Mouse (Mus musculus): ENCODE measurements around the gene Cyp2u1. TPM values are rescaled to one million over a fixed set of nuclear protein-coding genes. Genes with fewer than 3 reads are reported as not detected.
"Not testable (repeated sequence)": the region's sequence is repeated elsewhere in the genome, so short reads cannot be mapped to it uniquely, and the experiment has no call there.

The Cyp2u1 gene
- total and polyA plus RNA-seq, 2 experiments from 2014 or later = 21.4 to 47.2 TPM

GRCm38 (mm10) chr3:131345903-131346302 lies 42.9 kb upstream of the Cyp2u1 start:
- WGBS = 82% methylated on average over 6 of the region's 6 CpGs

GRCm38 (mm10) chr3:131343311-131343710 lies 40.3 kb upstream of the Cyp2u1 start:
- Histone ChIP-seq H3K4me2 (ENCODE audit: low read depth, low read length) (no peak overlapping the region), H3K4me1 (ENCODE audit: control insufficient read depth, insufficient read depth) (no peaks in the 10 kb centered on the region), H3K9me3 (replicated peaks; ENCODE audit: control insufficient read depth, low read length) (no peaks in the 10 kb centered on the region), H3K4me3 (ENCODE audit: low read depth, low read length) (no peak overlapping the region), H3K36me3 (replicated peaks; ENCODE audit: control insufficient read depth, insufficient read depth, low read length) (no peaks in the 10 kb centered on the region), H3K27ac (ENCODE audit: low read depth) (no peak overlapping the region), H3K9ac (replicated peaks; ENCODE audit: low read depth, low read length) (no peak overlapping the region), H3K27me3 (ENCODE audit: control insufficient read depth, insufficient read depth, low read length) (no peaks in the 10 kb centered on the region)
- DNase-seq (ENCODE audit: low spot score) (no peak), ATAC-seq (ENCODE audit: insufficient read depth, low read depth) (no peak)
- 91% methylated on average over 6 of the region's 6 CpGs for WGBS
- TF ChIP-seq CTCF (IDR thresholded peaks at IDR 0.05; ENCODE audit: low read depth) = no peak
- no peak for TF ChIP-seq EP300 (IDR thresholded peaks at IDR 0.05; ENCODE audit: low read depth)

More at GRCm38 (mm10) chr3:131345903-131346302, 42.9 kb upstream of the Cyp2u1 start:
- DNase-seq (ENCODE audit: low spot score) (no peak), ATAC-seq (ENCODE audit: insufficient read depth, low read depth) (no peak)
- no peaks in the 10 kb centered on the region for H3K4me1 ChIP-seq (ENCODE audit: control insufficient read depth, insufficient read depth)
- H3K4me2 ChIP-seq (ENCODE audit: low read depth, low read length) = no peak overlapping the region
- no peaks in the 10 kb centered on the region for H3K9me3 ChIP-seq (replicated peaks; ENCODE audit: control insufficient read depth, low read length)
- H3K9ac ChIP-seq (replicated peaks; ENCODE audit: low read depth, low read length) = no peak overlapping the region
- H3K27ac ChIP-seq (ENCODE audit: low read depth) = no peak overlapping the region
- H3K27me3 ChIP-seq (ENCODE audit: control insufficient read depth, insufficient read depth, low read length) = no peaks in the 10 kb centered on the region
- TF ChIP-seq EP300 (IDR thresholded peaks at IDR 0.05; ENCODE audit: low read depth) = no peak
- TF ChIP-seq CTCF (IDR thresholded peaks at IDR 0.05; ENCODE audit: low read depth) = no peak
- H3K36me3 ChIP-seq (replicated peaks; ENCODE audit: control insufficient read depth, insufficient read depth, low read length) = no peaks in the 10 kb centered on the region
- H3K4me3 ChIP-seq (ENCODE audit: low read depth, low read length) = no peak overlapping the region

DNA sequence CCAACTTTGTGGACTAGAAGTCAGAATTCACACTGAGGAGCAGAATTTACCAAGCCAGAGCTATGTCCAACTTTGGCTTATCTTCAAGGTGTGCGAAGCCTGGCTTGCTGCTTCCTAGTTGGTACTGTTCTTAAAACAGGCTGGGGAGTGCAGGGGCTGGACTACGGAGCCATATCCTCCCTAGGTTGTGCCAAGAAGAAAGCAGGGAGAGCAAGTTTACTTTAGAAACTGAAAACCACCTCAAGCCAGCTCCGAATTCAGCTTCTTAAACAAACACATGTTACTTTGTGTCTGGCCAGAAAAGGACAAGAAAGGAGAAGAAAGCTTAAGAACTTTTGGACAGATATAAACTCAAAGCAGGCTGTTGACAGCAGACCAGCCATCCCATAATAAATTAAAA lies 37.9 kb upstream of the Cyp2u1 start:
- Histone ChIP-seq H3K4me1 (ENCODE audit: control insufficient read depth, insufficient read depth) (no peaks in the 10 kb centered on the region), H3K9ac (replicated peaks; ENCODE audit: low read depth, low read length) (no peak overlapping the region), H3K27ac (ENCODE audit: low read depth) (no peak overlapping the region), H3K9me3 (replicated peaks; ENCODE audit: control insufficient read depth, low read length) (no peaks in the 10 kb centered on the region), H3K36me3 (replicated peaks; ENCODE audit: control insufficient read depth, insufficient read depth, low read length) (no peaks in the 10 kb centered on the region), H3K4me3 (ENCODE audit: low read depth, low read length) (no peak overlapping the region), H3K4me2 (ENCODE audit: low read depth, low read length) (no peak overlapping the region), H3K27me3 (ENCODE audit: control insufficient read depth, insufficient read depth, low read length) (no peaks in the 10 kb centered on the region)
- TF ChIP-seq EP300 (IDR thresholded peaks at IDR 0.05; ENCODE audit: low read depth) (no peak), CTCF (IDR thresholded peaks at IDR 0.05; ENCODE audit: low read depth) (no peak)
- no peak for DNase-seq (ENCODE audit: low spot score)
- 65% methylated on average over 3 of the region's 3 CpGs for WGBS
- ATAC-seq (ENCODE audit: insufficient read depth, low read depth) = no peak

GRCm38 (mm10) chr3:131339280-131339679 lies 36.3 kb upstream of the Cyp2u1 start:
- Histone ChIP-seq H3K27me3 (ENCODE audit: control insufficient read depth, insufficient read depth, low read length) (no peaks in the 10 kb centered on the region), H3K36me3 (replicated peaks; ENCODE audit: control insufficient read depth, insufficient read depth, low read length) (no peaks in the 10 kb centered on the region), H3K9ac (replicated peaks; ENCODE audit: low read depth, low read length) (no peak overlapping the region), H3K4me2 (ENCODE audit: low read depth, low read length) (no peak overlapping the region), H3K4me1 (ENCODE audit: control insufficient read depth, insufficient read depth) (peaks cover 6% of the 10 kb centered on the region; the same call in 1 of the 2 replicates), H3K27ac (ENCODE audit: low read depth) (no peak overlapping the region), H3K9me3 (replicated peaks; ENCODE audit: control insufficient read depth, low read length) (no peaks in the 10 kb centered on the region), H3K4me3 (ENCODE audit: low read depth, low read length) (no peak overlapping the region)
- TF ChIP-seq EP300 (IDR thresholded peaks at IDR 0.05; ENCODE audit: low read depth) (no peak), CTCF (IDR thresholded peaks at IDR 0.05; ENCODE audit: low read depth) (no peak)
- DNase-seq (ENCODE audit: low spot score) (no peak), ATAC-seq (ENCODE audit: insufficient read depth, low read depth) (no peak)
- WGBS = 67% methylated on average over 4 of the region's 4 CpGs

GRCm38 (mm10) chr3:131337749-131338148 lies 34.7 kb upstream of the Cyp2u1 start:
- ATAC-seq (ENCODE audit: insufficient read depth, low read depth); DNase-seq (ENCODE audit: low spot score); H3K4me2 ChIP-seq (ENCODE audit: low read depth, low read length); H3K9me3 ChIP-seq (replicated peaks; ENCODE audit: control insufficient read depth, low read length); H3K36me3 ChIP-seq (replicated peaks; ENCODE audit: control insufficient read depth, insufficient read depth, low read length); H3K27me3 ChIP-seq (ENCODE audit: control insufficient read depth, insufficient read depth, low read length); H3K27ac ChIP-seq (ENCODE audit: low read depth); H3K9ac ChIP-seq (replicated peaks; ENCODE audit: low read depth, low read length); H3K4me3 ChIP-seq (ENCODE audit: low read depth, low read length): not testable (repeated sequence)
- peaks cover 12% of the 10 kb centered on the region; the same call in 1 of the 2 replicates for H3K4me1 ChIP-seq (ENCODE audit: control insufficient read depth, insufficient read depth)
- WGBS = 90% methylated on average over 6 of the region's 7 CpGs

DNA sequence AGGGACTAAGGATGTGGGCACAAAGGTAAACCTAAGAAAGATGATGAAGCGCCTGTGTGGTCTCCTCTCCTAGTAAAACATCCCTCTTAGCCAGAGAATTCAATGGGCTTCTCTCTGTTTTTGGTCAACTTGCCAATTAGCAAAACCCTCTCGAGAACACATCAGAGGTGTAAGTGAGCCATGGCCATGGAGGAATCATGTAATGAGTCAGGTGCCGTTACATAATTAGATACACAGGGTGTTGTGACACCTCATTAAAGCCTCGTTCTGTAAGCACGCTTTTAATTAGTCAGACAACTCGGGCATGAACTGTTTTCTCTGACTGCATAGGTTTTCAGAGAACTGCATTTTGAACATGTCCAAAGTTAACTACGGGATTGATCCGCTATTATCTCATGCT lies 33.6 kb upstream of the Cyp2u1 start:
- 87% methylated on average over 8 of the region's 8 CpGs for WGBS
- Histone ChIP-seq H3K9me3 (replicated peaks; ENCODE audit: control insufficient read depth, low read length) (no peaks in the 10 kb centered on the region), H3K4me1 (ENCODE audit: control insufficient read depth, insufficient read depth) (peaks cover 12% of the 10 kb centered on the region; the same call in 1 of the 2 replicates), H3K4me2 (ENCODE audit: low read depth, low read length) (no peak overlapping the region), H3K36me3 (replicated peaks; ENCODE audit: control insufficient read depth, insufficient read depth, low read length) (no peaks in the 10 kb centered on the region), H3K9ac (replicated peaks; ENCODE audit: low read depth, low read length) (no peak overlapping the region), H3K4me3 (ENCODE audit: low read depth, low read length) (no peak overlapping the region), H3K27me3 (ENCODE audit: control insufficient read depth, insufficient read depth, low read length) (no peaks in the 10 kb centered on the region), H3K27ac (ENCODE audit: low read depth) (no peak overlapping the region)
- ATAC-seq (ENCODE audit: insufficient read depth, low read depth) (no peak), DNase-seq (ENCODE audit: low spot score) (no peak)
- TF ChIP-seq EP300 (IDR thresholded peaks at IDR 0.05; ENCODE audit: low read depth) (no peak), CTCF (IDR thresholded peaks at IDR 0.05; ENCODE audit: low read depth) (no peak)
